Mouse (Mus musculus): ENCODE data around the gene Lyrm2.

Lyrm2 gene

DNA sequence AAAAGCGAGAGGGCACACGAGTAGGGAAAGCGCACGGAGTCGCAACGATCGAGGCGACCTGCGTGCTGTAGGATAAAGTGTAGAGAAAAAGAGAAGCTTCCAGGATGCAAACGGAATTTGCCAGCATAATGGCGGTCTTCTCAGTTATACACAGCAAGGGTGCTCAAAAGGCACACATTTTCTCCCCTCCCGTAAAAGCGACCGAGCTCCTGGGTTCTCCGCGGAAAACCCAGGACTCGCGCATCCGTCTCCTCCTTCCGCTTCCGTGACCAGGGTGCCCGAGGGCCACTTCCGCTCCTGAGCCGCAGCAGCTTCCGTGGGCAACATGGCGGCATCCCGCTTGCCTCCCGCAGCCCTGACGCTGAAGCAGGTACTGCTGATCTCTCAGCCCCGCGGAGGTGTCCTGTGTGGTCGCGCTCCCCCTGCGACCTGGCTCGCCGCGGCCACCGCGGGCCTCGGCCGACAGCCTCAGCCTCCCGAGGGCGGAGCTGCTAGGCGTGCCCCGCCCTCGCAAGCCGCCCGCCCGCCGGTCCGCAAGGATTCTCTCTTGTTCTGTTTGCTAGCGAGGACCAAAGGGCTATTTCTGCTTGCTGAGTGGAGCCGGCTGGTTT, at the start of gene Lyrm2:
Gene Lyrm2 (plus strand): TSS at position 288 of the 611 bp plus-strand sequence.
- peak; percentile 52 for DNase-seq (ENCODE audit: low spot score)

GRCm38 (mm10) chr4:32750711-32751110, 49.3 kb upstream of the Lyrm2 start:
- DNase-seq (ENCODE audit: low spot score): no peak

- DNase-seq (ENCODE audit: low spot score): peak; percentile 30
Observed at GRCm38 (mm10) chr4:32757430-32757829, 42.6 kb upstream of the Lyrm2 start.

DNA sequence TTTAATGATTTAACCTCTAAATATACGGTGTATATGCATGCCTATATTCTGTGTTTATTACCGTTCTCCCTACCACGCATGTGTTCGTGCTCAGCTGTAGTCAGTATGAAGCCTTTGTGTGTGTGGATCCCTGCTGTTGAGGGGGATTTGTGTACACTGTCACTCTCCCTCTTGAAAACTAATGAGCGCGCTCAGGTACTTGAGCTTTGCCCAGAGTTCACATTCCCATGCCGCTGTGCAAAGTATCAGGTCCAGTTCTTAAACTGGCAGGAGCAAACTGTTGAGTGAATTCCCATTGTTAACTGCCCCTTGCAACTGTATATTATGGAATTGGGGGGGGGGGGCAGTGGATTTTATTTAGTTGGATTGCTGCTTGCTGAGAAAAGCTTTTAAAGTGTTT, 32.6 kb upstream of the Lyrm2 start:
- no peak for DNase-seq (ENCODE audit: low spot score)

DNA sequence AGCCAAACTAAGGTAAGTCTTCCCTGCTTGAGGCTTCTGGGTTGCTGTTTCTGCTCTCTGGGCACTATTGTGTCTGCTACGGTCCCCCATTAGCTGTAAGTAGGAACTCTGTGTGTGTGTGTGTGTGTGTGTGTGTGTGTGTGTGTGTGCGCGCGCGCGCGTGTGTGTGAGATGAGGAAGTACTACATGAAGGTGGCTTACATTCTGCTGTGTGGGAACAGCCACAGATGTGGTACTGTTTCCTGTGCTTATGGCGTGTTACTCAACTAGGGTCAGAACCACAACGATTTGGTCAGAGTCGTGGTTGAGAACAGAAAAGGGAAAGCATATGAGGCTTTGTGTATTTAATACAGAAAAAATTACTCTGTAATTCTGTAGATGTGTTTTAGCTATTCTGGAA, 32.0 kb upstream of the Lyrm2 start:
- DNase-seq (ENCODE audit: low spot score): no peak

GRCm38 (mm10) chr4:32770284-32770810, 29.7 kb upstream of the Lyrm2 start:
- DNase-seq (ENCODE audit: low spot score): no peak

DNA sequence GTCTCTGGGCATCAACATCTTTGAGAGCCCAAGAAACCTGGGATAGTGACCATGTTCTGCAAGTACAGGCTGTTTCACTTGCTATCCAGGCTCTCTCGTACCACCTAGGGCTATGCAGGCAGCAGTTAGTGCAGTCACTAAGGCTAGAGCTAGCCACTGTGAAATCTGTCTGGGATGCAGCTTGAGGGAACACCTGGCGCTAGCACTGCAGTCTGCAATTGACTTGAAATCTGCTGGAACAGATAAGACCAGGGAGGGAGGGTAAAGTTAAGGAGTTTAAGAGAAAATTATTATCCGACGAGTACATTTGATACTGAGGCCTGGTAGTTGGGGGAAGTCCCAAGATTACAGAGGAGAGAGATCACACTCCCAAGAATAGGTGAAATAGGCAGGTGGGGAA, 20.1 kb upstream of the Lyrm2 start:
- DNase-seq (ENCODE audit: low spot score): no peak

DNA sequence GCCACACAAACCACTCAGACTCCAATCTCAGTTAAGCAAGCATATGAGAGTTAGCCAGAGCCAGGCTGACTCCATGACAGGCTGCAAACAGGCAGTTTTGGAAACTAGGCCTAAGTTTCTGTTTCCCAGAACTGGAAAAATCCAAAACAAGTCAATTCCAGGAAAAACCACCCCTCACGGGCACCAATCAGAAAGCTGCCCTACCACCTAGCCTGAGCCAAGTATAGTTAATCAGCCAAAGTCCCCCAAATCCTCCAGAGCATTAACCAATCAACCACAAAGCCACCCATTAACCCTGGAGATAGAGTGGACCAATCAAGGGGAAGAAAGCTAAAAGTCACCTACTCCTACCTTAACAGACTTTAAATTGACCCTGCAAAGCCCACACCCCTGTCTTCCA, 12.9 kb upstream of the Lyrm2 start:
- no peak for DNase-seq (ENCODE audit: low spot score)

GRCm38 (mm10) chr4:32789020-32789419, 11.0 kb upstream of the Lyrm2 start:
- DNase-seq (ENCODE audit: low spot score): no peak

DNA sequence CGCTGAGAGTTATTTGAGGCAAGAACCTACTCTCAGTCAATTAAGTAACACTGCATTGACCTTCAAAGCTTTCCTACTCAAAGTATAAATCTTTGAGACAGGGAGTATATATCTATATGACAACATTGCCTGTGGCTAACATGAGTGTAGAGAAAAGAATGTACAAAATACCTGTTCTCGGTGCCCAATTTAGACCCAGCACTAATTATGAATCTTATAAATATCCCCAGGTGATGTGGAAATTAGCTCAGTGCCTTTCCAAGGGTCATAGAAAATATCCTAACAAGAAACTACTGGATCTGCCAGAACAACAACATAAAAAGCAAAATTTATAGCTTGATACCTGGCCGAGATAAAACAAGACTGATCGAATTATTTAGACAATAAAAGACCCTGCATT, 1.1 kb upstream of the Lyrm2 start:
- no peak for DNase-seq (ENCODE audit: low spot score)

- no peak for DNase-seq (ENCODE audit: low spot score)
Observed at GRCm38 (mm10) chr4:32800577-32801170, 621 bp downstream of the Lyrm2 start.

DNA sequence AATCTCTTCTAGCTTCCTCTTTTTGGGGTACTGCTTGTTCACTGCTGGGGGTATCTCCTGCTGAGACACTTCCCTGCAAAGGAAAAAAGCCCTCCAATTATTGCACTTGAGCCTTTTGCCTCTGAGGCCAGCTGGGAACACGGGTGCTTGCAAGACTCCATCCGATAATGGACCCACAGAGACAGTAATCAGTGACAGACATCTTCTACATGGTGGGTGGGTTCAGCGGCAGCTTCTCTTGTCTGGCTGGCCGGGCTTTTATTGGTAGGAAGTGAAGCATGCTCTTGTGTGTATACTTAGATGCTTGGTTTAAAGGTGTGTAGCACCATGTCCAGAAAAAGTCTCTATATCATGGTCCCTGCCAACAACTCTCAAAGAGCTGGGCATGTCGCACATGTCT, 17.4 kb downstream of the Lyrm2 start:
- DNase-seq (ENCODE audit: low spot score): no peak

DNA sequence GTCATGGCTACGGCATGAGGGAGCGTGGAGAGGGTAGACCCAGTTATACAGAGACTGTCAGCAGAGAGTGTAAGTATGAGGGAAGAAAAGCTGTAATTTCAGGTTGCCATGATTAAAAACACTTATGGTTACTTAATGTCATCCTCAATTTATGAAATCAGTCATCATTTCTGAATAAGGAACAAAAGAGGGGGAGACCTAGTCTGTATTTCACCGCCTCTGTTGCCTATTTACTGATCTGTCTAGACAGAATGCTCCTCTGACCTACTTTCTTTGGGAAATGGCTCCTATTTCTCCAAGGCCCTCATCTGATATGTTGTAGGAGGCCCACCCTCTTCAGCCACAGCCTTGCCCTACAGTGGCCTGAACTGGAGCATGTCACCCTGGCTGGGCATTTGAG, 20.6 kb downstream of the Lyrm2 start:
- no peak for DNase-seq (ENCODE audit: low spot score)

DNA sequence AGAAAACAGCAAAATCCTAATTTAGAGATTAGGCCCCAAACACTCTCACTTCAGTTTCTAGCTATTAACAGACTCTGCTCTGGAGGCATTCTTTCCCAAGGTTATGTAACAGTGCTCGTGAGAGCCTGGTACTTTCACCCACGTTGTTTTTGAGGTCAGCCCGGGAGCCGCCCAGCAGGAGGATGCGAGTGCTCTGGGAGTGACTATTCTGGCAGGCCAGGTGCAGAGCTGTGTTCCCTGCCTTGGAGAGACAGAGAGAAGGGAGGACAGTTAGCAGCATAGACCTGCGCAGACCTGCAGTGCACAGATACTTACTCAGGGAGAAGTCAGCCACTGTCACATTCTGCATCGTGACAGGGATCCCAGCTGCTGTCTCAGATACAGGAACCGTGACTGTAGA, 24.2 kb downstream of the Lyrm2 start:
- DNase-seq (ENCODE audit: low spot score): no peak

GRCm38 (mm10) chr4:32826925-32827324, 26.9 kb downstream of the Lyrm2 start:
- no peak for DNase-seq (ENCODE audit: low spot score)

GRCm38 (mm10) chr4:32828385-32829077, 28.5 kb downstream of the Lyrm2 start:
- DNase-seq (ENCODE audit: low spot score): no peak

DNA sequence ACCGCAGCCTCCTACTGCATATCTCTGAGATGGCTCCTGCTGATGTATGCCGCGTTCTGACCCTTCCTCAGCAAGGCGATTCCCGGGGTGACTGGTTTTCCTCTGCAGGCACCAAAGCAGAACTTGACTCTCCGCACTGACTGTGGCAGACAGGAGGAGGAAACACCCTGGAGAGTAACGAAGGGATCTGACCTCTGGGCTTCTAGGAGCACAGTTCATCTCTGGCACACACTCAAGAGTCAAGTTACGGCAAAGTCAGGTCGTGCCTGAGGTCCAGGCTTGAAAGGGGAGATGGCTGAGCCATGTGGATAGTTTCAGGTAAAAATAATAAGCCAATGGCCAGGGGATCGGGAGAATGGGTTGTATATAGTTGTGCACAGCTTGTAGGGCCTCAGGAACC, 29.3 kb downstream of the Lyrm2 start:
- DNase-seq (ENCODE audit: low spot score): no peak

DNA sequence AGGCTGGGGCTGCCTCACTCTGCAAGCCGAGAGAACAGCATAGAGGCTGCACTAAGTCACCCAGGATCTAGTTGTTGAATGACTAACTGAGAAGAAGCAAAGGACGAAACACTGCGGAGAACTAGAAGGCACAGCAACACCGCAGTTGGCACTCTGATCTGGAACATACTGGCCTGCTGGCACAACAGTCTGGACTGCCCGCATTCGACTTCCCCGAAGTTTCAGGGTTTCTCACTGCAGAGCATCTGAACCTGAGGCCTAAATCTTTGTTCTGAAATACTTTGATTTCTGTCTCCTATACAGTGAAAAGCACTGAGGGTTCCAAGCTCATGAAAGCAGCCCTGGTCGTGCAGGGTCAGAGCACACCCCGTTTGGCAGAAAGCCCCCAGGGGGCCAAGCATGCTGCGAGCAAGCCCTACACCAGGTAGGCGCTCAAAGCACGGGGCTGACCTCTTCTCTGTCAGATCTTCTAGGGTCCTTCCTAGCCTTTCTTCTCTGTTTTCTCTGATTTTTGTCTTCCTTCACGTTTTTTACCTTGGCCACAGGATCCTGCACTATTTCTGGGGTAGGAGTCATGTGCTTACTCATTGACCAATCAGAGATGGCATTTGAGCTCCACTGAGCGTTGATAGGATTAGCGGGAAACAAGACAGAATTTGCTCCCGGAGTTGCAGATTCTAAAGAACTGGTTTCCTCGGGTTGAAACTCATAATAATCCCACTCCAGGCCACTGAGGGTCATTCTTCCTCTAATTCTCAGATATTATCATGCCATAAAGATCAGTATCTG, 33.6 kb downstream of the Lyrm2 start:
- no peak for DNase-seq (ENCODE audit: low spot score)

DNA sequence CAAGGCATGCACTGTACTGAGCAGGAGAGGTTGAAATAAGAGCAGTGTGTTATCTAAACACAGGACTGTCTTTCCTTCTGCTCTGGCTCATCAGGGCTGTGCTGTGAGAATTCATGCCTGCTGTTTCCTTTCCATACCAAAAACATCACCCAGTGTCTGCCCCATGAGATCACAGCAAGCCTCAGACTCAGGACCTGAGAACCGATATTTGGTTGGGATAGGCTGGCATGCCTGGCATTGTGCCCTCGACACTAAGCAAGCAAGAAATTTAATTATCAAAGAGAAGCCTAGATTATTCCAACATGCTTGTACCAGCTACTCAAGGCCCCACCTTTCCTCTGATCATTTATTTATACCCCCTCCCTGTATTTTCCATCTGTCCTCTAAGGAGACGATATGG, 34.5 kb downstream of the Lyrm2 start:
- DNase-seq (ENCODE audit: low spot score): no peak

DNA sequence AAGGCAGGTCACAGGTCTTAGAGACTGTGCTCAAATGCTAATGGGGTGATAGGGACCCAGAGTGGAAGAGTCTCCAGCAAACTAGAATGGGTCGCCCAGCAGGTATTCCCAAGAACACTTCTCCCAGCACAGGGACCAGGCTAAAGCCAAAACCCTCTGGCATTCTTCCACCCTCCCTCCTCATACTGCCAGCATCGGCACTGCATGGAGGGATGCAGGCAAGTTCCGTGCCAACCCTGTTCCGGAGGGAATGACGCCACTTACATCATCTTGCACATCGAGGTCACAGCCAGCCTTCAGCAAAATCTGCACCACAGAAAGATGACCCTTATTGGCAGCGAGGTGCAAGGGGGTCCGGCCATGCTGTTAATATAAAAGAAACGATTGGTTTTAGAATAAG, 36.0 kb downstream of the Lyrm2 start:
- DNase-seq (ENCODE audit: low spot score): no peak

DNA sequence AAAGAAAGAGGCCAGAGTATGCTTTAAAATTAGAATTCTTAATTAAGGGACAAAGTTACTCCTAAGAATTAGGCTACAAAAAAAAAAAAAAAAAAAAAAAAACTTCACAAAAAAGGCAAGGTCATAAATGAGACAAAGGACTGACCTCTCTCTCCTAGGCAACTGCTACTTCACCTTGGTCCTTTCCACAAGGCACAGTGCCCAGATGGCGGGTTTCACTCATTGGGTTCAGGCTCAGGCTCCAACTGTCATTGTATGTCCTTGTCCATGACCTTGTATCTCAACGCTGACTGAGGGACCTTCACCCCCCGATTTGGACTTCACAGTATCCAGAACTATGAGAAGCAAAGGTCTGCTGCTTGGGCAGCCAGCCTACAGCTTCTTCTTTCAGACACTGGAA, 38.3 kb downstream of the Lyrm2 start:
- no peak for DNase-seq (ENCODE audit: low spot score)
